Mouse (Mus musculus) MEL (cell line): ENCODE measurements around the gene Tdrd3. TPM values are rescaled to one million over a fixed set of nuclear protein-coding genes. Genes with fewer than 3 reads are reported as not detected.

Source experiments
- DNase-seq: peaks from one replicate; pipeline ENCODE4 v3.0.0; 2011; ENCODE audit warnings: low read depth, low spot score
- H3K27ac ChIP-seq: 2 replicates; pipeline ENCODE4 v1.5.1; 2012; ENCODE audit warnings: low read depth, mild to moderate bottlenecking, control low read depth, low read length, moderate library complexity; ENCODE audit not compliant: control insufficient read depth
- H3K27me3 ChIP-seq, 2 experiments: fragments of 150-350 bp in 1 of 2; sonication (generic) in 1 of 2; 2 replicates each; pipeline ENCODE4 v1.6.1; 2012; ENCODE audit warnings: low read length in 2 of 2, mild to moderate bottlenecking in 2 of 2, improper control_type of control experiment in 1 of 2, moderate library complexity in 1 of 2; ENCODE audit not compliant: insufficient read depth in 2 of 2, control insufficient read depth in 1 of 2
- H3K36me3 ChIP-seq, 2 experiments: 2 replicates each; pipeline ENCODE4 v1.6.1; 2012 to 2014; ENCODE audit warnings: low read length in 2 of 2, improper control_type of control experiment in 1 of 2, inconsistent platforms in 1 of 2, mild to moderate bottlenecking in 1 of 2; ENCODE audit not compliant: insufficient read depth in 2 of 2, control insufficient read depth in 1 of 2
- H3K4me1 ChIP-seq, 2 experiments: fragments of 150-350 bp in 1 of 2; sonication (generic) in 1 of 2; 2 replicates each; pipeline ENCODE4 v1.6.1; 2012; ENCODE audit warnings: low read length in 2 of 2, improper control_type of control experiment in 1 of 2, mild to moderate bottlenecking in 1 of 2; ENCODE audit not compliant: insufficient read depth in 2 of 2, control insufficient read depth in 1 of 2
- H3K4me3 ChIP-seq, 2 experiments: fragments of 150-350 bp in 1 of 2; sonication (generic) in 1 of 2; 2 replicates each; pipeline ENCODE4 v1.5.1; 2012; ENCODE audit warnings: low read depth in 2 of 2, low read length in 2 of 2, mild to moderate bottlenecking in 2 of 2, moderate library complexity in 2 of 2, control low read depth in 1 of 2, improper control_type of control experiment in 1 of 2; ENCODE audit not compliant: control insufficient read depth in 1 of 2, insufficient read depth in 1 of 2
- H3K79me2 ChIP-seq: 2 replicates; pipeline ENCODE4 v1.6.1; 2012; ENCODE audit warnings: mild to moderate bottlenecking, low read length, moderate library complexity; ENCODE audit not compliant: control insufficient read depth, poor library complexity, insufficient read depth
- H3K9ac ChIP-seq: 2 replicates; pipeline ENCODE4 v1.6.1; 2012; ENCODE audit warnings: low read depth, mild to moderate bottlenecking, control low read depth, low read length, moderate library complexity; ENCODE audit not compliant: control insufficient read depth, poor library complexity, severe bottlenecking
- H3K9me3 ChIP-seq: fragments of 150-350 bp; sonication (generic); replicated peaks from 2 replicates; pipeline ENCODE4 v1.6.1; 2012; ENCODE audit warnings: mild to moderate bottlenecking, low read length, improper control_type of control experiment, moderate library complexity; ENCODE audit not compliant: insufficient read depth
- BHLHE40 ChIP-seq: IDR thresholded peaks from 2 replicates; pipeline ENCODE4 v1.6.1; 2012; ENCODE audit warnings: low read depth, mild to moderate bottlenecking, inconsistent platforms, low read length, improper control_type of control experiment, borderline replicate concordance
- CHD1 ChIP-seq: IDR thresholded peaks from 2 replicates; pipeline ENCODE4 v1.6.1; 2012; ENCODE audit warnings: low read depth, mild to moderate bottlenecking, inconsistent platforms, low read length, improper control_type of control experiment
- CTCF ChIP-seq, 3 experiments: IDR thresholded peaks in 2 of 3; conservative IDR thresholded peaks in 1 of 3; 2 replicates each; pipeline ENCODE4 v1.5.1; 2011 to 2012; ENCODE audit warnings: low read length in 3 of 3, low read depth in 2 of 3, mild to moderate bottlenecking in 2 of 3, improper control_type of control experiment in 1 of 3, inconsistent platforms in 1 of 3, mixed read lengths in 1 of 3, moderate library complexity in 1 of 3; ENCODE audit not compliant: control insufficient read depth in 1 of 3, insufficient read depth in 1 of 3, poor library complexity in 1 of 3, severe bottlenecking in 1 of 3
- ETS1 ChIP-seq: IDR thresholded peaks from 2 replicates; pipeline ENCODE4 v1.6.1; 2012; ENCODE audit warnings: low read depth, mild to moderate bottlenecking, inconsistent platforms, low read length, improper control_type of control experiment, moderate library complexity
- GATA1 ChIP-seq: IDR thresholded peaks from 2 replicates; pipeline ENCODE4 v1.6.1; 2011; ENCODE audit warnings: low read depth, low read length, improper control_type of control experiment
- HCFC1 ChIP-seq: IDR thresholded peaks from 2 replicates; pipeline ENCODE4 v1.6.1; 2012; ENCODE audit warnings: low read depth, mild to moderate bottlenecking, inconsistent platforms, low read length, improper control_type of control experiment, moderate library complexity
- MEF2A ChIP-seq: IDR thresholded peaks from 2 replicates; pipeline ENCODE4 v1.6.1; 2014; ENCODE audit warnings: low read depth, mild to moderate bottlenecking, inconsistent platforms, low read length, improper control_type of control experiment; ENCODE audit not compliant: poor library complexity, insufficient replicate concordance, severe bottlenecking; ENCODE audit errors: extremely low read depth
- MXI1 ChIP-seq: IDR thresholded peaks from 2 replicates; pipeline ENCODE4 v1.6.1; 2011; ENCODE audit warnings: mild to moderate bottlenecking, low read depth, low read length, improper control_type of control experiment
- MYB ChIP-seq: IDR thresholded peaks from 2 replicates; pipeline ENCODE4 v1.6.1; 2011; ENCODE audit warnings: mild to moderate bottlenecking, low read depth, low read length, improper control_type of control experiment
- MYC ChIP-seq: IDR thresholded peaks from 2 replicates; pipeline ENCODE4 v1.6.1; 2011; ENCODE audit warnings: low read depth, mild to moderate bottlenecking, low read length, improper control_type of control experiment, moderate library complexity
- POLR2AphosphoS5 ChIP-seq: IDR thresholded peaks from 2 replicates; pipeline ENCODE4 v1.6.1; 2012; ENCODE audit warnings: low read depth, borderline replicate concordance, mild to moderate bottlenecking, inconsistent platforms, low read length, moderate library complexity, mixed read lengths
- RAD21 ChIP-seq: IDR thresholded peaks from 2 replicates; pipeline ENCODE4 v1.6.1; 2011; ENCODE audit warnings: mild to moderate bottlenecking, low read depth, low read length, improper control_type of control experiment
- SMC3 ChIP-seq: IDR thresholded peaks from 2 replicates; pipeline ENCODE4 v1.6.1; 2011; ENCODE audit warnings: low read depth, low read length, improper control_type of control experiment
- TCF12 ChIP-seq: IDR thresholded peaks from 2 replicates; pipeline ENCODE4 v1.6.1; 2014; ENCODE audit warnings: low read depth, mild to moderate bottlenecking, inconsistent platforms, low read length, improper control_type of control experiment, moderate library complexity
- USF2 ChIP-seq, 2 experiments: IDR thresholded peaks; 2 replicates each; pipeline ENCODE4 v1.6.1; 2011 to 2012; ENCODE audit warnings: improper control_type of control experiment in 2 of 2, low read length in 2 of 2, borderline replicate concordance in 1 of 2, inconsistent platforms in 1 of 2, low read depth in 1 of 2, mild to moderate bottlenecking in 1 of 2; ENCODE audit not compliant: insufficient read depth in 1 of 2
- ZNF384 ChIP-seq: IDR thresholded peaks from 2 replicates; pipeline ENCODE4 v1.6.1; 2012; ENCODE audit warnings: low read depth, mild to moderate bottlenecking, inconsistent platforms, low read length, improper control_type of control experiment
- polyA plus RNA-seq, 2 experiments: library from polyadenylated mRNA; stranded (reverse) in 1 of 2; unstranded in 1 of 2; fragments of >175 nt in 1 of 2; fragments of >200 nt in 1 of 2; gene quantifications; 2 replicates each; pipeline versions ENCODE4 v1.2.1 to v1.2.4; 2012; ENCODE audit warnings: low replicate concordance in 2 of 2, low read depth in 1 of 2; ENCODE audit not compliant: insufficient read length in 2 of 2, insufficient read depth in 1 of 2, missing spikeins in 1 of 2
- total RNA-seq: library from RNA; depleted of rRNA; stranded (reverse); fragments of 300-350 nt; gene quantifications from 2 replicates; pipeline ENCODE4 v1.2.3, GENCODE M21; 2012

The Tdrd3 gene
- total and polyA plus RNA-seq, 3 experiments, result 22.5 to 22.6 TPM; not detected in 1

- Histone ChIP-seq H3K9ac (no peak overlapping the region), H3K9me3 (no peaks in the 10 kb centered on the region), H3K4me1 (no peaks in the 10 kb centered on the region), H3K36me3 (peaks cover 0 to 4% of the 10 kb centered on the region in 2 experiments; a peak in 1 of 4 replicates), H3K27ac (no peak overlapping the region), H3K79me2 (no peaks in the 10 kb centered on the region), H3K4me3 (no peak overlapping the region), H3K27me3 (no peaks in the 10 kb centered on the region)
- TF ChIP-seq HCFC1 (no peak), POLR2AphosphoS5 (no peak), SMC3 (no peak), RAD21 (no peak), TCF12 (no peak), MXI1 (no peak), MYC (no peak), MEF2A (no peak), CHD1 (no peak), MYB (no peak), USF2 (IDR thresholded peaks at IDR 0.05; ENCODE audit: borderline replicate concordance in 1 of 2, insufficient read depth in 1 of 2, low read depth in 1 of 2, low read length in 2 of 2) (no peak), ZNF384 (no peak), BHLHE40 (no peak), ETS1 (no peak), GATA1 (no peak)
- no peak for DNase-seq
These were observed 100.9 kb downstream of the Tdrd3 start for GRCm38 (mm10) chr14:87517381-87517780.

- Histone ChIP-seq H3K27ac (no peak overlapping the region), H3K9me3 (no peaks in the 10 kb centered on the region), H3K79me2 (no peaks in the 10 kb centered on the region), H3K36me3 (no peaks in the 10 kb centered on the region; a peak in 1 of 4 replicates), H3K4me1 (no peaks in the 10 kb centered on the region), H3K9ac (no peak overlapping the region), H3K4me3 (no peak overlapping the region), H3K27me3 (no peaks in the 10 kb centered on the region)
- no peak for DNase-seq
- no peak for TF ChIP-seq CTCF (IDR thresholded peaks at IDR 0.05 in 2 of 3, conservative IDR thresholded peaks at IDR 0.05 in 1 of 3; ENCODE audit: control insufficient read depth in 1 of 3, insufficient read depth in 1 of 3, low read depth in 2 of 3, low read length in 3 of 3, poor library complexity in 1 of 3, severe bottlenecking in 1 of 3)
These were observed 115.4 kb downstream of the Tdrd3 start for GRCm38 (mm10) chr14:87531847-87532246.
